Mouse (Mus musculus) kidney, adult 8-10 months (tissue): ENCODE measurements around the gene Sertad4.

ENCODE experiments used
- DNase-seq, 2 experiments: peaks; one replicate each; pipeline ENCODE4 v3.0.0; 2022

Gene Sertad4

DNA sequence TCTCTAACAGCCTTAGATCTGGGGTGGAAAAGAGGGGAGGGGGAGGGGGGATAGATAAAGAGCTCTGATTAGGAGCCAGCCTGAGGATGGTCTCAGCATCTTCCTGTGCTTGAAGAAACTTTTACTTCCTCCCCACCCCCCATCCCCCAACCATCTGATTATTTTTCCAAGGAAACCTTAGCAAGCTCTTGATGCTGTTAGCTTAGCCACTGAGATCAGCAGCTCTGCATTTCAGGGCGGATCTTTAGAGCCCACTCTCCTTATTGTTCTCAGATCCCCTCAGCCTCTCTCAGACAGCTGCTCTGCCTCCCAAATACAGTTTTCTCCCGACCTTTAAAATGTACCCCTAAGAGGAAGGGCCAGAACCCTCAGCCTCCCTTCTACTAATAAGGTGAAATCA is 4.4 kb downstream of the Sertad4 start:
- no peak for DNase-seq

DNA sequence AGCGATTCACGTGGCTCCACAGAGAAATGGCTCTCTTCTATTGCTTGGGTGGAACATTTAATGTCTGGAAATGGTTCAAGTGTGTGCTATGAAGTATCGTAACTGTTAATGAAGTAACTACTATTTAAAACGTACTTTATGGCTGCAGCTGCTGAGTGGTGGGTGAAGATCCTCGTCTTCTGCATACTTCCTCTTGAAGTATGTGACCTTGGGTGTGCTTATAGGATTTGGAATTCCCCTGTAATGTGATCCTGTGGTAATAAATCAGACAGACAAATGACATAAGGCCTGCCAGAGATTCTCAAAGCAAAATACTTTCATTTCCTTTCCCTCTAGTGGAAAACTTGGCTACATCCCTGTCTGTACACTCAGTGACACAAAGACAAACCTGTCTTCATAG is 5.9 kb downstream of the Sertad4 start:
- no peak for DNase-seq

DNA sequence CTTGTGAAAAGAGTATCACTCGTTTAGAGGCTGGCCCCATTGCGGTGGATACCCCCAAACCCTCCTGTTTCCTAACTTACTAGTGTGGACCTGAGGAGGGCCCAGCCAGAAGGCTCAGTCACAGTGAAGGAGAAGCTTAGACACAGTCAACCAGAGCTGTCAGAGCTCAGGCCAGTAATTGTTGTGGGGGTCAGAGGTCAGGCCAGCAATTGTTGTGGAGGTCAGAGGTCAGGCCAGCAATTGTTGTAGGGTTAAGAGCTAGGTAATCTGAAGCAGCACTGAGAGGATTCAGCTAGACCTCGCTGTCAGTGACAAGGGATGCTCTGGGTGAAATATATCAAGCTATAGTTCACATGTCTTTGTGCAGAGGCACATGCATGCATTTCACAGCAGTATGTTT is 8.3 kb downstream of the Sertad4 start:
- no peak for DNase-seq

DNA sequence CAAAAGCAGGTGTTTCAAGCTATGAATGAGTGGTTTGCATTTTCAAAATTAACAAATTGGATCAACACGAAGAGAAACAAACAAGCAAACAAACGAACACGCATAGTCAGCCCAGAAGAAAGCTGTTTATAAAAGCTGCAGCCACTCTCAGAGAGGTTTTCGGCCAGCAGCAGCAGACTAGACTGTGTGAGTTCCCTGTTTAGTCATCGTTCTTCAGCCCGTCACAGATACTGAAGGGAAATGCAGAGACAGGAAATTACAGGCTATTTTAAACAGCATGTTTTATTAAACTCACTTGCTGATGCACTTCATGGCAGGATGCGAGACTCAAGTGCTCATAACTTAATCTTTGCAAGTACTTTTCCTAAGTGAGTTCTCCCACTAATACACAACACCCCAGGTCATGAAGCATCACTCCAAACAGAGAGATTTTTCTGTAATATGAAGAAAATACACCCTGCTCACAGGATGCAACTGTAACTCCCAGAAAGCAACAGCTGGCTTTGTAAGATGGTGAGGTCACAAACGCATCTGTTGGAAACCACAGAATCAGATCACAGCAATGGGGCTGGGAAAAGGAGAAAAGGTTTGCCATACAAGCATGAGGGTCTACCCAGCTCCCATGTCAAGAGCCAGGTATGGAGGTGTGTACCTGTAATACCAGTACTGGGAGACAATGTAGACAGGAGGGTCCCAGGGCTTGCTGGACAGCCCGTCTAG is 14.3 kb downstream of the Sertad4 start:
- DNase-seq, result no peak

DNA sequence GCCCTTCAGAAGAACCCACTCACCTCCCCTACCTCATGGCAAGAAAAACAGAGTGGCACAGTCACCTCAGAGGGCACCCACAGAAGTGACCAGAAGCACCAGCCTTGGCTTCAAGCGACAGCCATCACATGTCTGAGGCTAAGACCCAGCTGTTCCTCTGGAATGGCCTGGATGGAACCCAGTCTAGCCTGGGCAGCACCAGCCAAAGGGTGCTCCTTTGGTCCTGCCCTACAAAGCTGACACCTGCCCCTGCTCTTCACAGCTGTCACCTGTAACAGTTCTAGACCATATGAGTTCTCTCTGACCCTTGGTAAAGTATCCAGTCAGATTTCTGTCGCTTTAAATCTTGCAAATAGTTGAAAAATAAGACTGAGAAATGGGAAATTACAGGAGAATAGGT is 14.9 kb downstream of the Sertad4 start:
- DNase-seq, result no peak

DNA sequence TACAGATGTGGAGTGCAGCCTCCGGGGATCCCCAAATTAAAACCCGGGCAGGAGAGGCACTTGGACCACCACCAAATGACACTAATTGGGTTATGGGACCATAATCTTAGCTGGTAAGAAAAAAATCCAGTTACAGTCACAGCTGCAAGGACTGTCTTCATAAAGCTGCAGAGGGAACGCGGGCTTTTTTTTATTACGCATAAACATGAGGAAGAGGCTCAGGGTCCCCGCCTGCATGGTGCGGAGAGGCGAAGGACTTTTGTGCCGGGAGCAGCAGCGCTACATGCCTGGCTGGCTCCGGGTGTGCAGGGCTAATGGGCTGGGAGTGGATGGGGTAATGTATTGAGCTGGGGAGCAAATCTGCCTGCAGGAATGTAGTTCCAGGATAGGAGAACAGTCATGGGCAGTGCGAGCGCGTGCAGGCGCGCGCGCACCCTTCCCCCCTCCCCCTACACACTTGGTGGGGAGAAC is 20.3 kb downstream of the Sertad4 start:
- no peak for DNase-seq

DNA sequence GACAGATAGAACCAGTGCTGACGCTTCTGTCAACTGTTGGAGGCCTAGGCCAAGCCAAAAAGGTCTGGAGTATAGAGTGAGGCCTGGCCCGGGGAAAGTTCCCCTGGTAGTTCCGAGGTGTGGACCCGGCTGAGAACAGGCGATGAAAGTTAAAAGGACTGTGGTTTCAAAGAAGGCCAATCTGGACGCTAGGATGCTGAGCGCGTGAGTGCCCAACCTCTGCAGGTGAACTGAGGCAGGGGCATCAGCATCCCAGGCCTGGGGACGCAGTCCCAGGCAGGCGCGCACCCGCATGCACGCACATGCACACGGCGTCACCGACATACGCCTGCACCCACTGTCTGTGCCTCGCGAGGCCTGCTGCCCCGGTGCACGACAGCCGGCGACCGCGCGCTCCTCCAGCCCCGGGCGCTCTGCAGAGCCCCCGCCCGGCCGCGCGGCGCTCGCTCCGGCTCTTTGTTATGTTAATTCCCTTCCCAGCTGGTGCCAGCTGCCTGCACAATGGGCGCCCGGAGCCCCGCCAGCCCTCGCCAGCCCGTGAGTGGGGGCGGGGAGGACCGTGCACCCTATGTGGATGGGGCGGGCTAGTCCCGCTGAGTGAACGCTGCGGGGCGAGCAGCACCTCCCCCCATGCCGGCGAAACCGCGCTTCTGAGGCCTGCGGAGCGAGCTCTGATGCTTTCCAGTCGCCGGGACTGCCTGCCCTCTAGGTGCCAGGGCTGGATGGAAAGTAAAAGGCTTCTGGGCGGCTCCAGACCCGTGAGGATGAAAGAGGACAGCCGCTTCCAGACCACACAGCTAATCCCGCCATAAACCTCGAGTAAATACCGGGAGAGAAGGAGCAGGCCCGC is 21.0 kb downstream of the Sertad4 start:
- no peak for DNase-seq

DNA sequence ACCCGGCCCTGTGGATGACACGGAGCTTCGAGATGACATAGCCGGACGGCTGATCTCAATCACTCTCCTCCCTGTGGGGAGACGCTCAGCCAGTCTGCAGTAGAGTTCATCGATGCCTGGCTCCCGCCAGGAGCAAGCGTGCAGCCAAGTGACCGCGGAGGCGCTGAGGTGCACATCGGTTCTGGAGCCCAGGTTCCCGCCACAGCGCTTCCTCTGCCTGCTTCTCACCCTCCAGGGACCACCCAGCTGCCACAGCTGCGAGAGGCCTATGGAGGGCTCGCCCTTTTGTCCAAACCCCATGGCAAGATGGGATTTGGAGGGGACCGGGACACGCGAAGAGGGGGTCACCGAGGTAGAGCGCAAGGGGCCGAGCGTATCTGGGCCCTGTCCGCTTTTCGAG is 22.0 kb downstream of the Sertad4 start:
- DNase-seq, result no peak

DNA sequence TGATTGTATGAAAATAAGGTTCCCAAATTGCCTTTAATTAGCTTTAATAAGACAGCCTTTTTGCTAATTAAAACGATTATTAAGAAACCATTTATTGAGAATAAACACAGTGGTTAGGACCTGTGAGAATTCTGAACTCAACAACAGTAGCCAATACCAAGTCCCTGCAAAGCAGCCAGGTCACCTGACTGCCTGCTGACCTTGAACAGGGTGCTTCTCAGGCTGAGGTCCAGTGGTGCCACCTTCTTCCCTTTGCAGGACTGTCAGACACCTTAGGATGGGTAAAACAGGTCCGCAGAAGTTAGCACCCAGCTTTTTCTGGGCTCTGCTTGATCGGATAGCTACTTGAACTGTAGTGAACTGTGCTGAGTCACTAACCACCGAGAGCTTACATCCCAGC is 22.5 kb downstream of the Sertad4 start:
- peak in 1 of 2 experiments; percentile 42 for DNase-seq

DNA sequence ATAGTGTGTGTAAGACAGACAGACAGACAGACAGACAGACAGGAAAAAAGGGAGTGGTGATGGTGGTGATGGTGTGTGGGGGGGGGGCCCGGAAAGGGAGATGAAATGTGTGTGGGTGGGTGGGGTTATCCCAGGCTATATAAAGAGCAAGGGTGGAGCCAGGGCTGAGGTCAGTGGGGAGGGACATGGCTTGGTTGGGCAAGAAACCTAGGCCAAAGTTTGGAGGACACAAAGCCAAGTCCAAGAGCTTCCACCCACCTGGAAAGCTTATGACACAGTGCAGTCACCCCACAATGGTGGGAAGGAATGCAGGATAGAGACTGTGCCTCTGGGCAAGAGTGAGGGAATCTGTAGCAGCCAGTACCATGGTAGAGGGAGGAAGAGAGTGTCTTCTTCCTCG is 23.2 kb downstream of the Sertad4 start:
- DNase-seq, result no peak

DNA sequence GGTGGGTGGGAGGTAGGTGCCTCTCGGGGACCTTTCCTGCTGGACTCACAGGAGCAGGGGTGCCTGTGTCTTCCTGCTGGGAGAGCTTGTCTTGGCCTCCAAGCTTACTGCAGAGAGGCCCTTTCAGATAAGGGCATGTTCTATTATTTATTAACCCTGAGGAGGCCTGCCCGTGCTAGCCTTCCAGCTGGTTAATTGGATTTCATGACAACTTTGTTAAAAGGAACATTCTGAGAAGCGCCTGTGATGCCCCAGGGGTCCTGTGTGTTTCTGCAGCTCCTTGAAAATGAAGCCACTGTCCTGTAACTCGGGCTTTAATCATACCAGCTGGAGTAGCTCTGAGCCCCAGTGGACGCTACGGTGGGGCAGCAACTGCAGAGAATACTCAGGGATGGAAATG is 25.1 kb downstream of the Sertad4 start:
- DNase-seq, result peak; percentile 63 to 68

DNA sequence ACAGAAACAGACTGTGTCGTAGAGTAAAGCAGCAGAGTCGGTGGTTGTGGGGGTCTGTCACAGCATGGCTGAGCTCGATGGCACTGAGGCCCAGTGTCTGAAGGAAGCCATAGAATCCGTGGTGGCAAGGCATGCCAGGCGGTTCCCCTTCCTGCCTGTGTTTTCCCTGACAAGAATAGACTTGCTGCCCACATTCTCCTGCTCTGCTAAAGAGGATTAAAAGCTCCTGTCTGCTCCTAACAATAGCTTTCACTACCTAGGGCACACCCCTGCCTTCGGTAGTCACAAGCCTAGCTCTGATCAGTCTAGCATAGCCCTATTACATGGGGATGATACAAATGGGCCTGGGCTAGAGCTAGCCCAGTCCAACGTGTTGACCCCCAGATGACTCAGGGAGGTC is 26.6 kb downstream of the Sertad4 start:
- DNase-seq, result no peak

DNA sequence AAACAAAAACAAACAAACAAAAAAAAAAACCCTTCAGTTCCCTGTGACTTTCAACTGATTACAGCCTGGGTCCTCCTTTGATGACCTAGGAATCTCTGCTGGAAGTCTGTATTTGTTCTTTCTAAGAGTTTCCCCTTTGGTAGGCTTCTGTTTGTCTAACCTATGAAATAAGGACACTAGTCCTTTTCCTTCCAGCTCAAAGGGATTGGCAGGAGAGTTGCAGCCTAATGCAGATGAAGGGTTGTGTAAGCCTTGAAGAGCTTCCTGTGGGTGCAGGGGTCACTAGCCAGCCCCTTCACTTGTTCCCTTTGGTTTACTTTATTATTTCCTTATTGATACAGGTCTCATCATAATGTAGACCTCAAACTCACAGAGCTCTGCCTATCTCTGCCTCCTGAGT is 27.6 kb downstream of the Sertad4 start:
- no peak for DNase-seq

DNA sequence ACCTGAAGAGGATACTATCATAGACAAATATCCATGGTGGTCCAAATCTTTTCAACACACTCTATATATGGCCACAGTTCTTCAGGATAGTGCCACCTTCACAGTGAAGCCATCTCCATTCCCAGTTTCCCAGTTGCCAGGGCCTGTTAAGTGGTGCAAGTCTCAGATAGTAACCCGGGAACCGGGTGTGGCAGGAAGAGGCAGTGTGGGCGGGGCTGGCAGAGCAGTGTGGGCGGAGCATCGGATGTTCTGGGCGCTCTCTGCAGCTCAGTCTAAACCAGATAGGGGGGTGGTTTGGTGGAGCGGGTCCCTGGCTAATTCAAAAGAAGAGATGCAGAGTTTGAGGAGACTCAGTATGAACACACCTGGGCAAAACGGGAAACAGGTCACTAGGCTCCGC is 29.8 kb downstream of the Sertad4 start:
- DNase-seq, result no peak

DNA sequence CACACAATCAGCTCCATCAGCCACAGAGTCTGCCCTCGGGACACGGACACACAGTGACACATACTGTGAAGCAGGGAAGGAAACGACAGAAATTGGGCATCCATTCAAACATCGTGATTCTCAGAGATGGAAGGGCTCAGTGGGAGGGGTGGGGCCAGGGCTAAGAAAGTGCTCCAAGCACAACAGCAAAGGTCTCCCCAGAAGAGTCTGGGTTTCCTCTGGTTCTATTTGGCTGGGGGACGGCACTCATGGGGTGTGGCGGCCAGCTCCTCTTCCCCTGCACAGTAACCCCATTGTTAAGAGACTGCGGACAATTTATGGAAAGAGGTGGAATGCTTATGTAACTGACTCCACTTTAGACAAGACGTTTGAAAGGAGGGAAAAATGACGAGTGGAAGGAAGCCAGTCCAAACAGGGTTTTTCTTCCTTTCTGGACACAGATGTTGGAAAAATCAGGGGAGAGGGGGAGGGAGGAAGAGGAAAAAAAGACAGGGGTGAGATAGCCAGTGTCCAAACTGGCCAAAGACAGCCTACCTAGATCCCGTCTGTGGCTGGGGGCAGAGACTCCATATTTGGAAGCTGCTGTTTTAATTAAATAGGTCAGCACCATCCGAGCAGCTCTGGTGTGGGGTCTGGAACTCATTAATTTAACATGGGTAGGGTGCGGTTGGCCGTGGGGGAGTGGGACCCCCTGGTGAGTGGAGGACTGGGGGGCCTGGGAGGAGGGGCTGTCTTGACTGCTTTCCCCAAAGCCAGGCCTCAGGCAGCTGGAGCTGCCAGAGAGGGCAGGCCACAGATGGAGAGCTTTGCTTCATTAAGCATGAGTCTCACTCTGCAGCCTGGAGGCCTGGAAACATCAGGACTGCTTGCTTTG is 32.7 kb downstream of the Sertad4 start:
- DNase-seq, result peak in 1 of 2 experiments; percentile 54

DNA sequence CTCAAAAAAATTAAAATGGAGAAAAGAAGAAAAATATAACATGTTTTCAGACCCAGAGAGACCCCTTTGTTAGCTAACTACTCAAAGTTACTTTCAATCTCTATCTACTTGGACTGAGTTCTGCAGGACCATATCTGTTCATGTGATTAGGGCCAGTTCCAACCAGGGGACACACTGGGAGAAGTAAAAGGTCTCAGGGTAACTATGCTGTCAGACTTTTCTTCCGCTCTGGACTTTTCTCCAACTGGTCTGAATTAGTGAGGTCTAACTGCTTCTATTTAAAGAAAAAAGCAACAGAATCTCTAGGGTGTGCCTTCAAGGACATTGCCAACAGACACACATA is 33.3 kb downstream of the Sertad4 start:
- DNase-seq, result no peak

DNA sequence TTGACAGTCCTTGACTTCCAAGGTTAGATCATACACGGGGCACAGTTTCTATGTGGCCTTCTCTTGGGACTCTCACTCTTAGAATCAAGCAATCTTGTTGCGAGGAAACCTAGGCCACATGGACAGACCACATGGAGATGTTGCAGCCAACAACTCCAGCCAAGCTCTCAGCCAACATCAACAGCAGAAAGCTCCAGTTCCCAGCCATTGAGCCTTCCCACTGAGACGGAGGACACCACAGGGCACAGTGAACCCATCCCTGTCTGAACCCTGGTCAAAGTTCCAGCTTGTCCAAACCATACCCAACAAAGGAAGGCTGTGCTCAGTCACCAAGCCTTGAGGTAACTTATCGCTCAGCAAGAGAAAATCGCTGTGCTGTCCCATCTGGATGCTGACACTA is 37.2 kb downstream of the Sertad4 start:
- DNase-seq, result no peak

DNA sequence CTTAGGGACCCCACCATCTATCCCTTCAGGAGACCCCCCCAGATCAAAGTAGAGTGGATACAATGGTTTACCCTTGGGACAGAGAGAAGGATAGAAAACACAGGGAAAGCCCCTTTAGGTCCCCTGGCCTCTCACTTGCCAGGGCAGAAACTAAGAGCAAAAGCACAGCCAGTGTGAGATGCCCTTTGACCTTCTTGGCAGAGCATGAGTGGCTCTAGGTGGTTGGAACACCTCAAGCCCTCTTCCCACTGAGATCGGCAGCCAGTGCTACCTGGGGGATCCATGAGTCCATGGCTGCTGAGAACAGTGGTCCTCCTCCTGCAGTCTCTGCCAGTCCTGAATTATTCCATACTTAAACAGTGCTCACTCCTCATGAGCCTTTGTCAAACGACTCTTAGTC is 39.8 kb downstream of the Sertad4 start:
- peak; percentile 48 to 55 for DNase-seq

DNA sequence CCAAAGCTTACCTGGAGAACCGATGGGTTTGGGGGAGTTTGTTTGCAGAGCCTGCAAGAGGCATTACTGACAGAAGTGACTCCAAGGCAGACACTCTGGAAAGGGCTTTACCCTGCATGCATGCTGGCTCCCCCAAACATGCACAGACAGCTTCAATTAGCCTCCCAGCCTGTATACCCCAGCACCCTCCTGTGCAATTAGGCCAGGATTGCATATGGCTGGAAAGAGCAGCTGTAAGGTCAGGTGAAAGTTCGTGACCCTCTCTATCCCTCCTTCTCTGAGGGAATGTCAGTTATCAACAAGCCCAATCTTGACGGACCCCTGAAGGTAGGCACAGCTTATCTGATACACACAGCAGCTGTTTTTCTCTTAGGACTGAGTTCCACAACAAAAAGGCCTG is 40.9 kb downstream of the Sertad4 start:
- no peak for DNase-seq

DNA sequence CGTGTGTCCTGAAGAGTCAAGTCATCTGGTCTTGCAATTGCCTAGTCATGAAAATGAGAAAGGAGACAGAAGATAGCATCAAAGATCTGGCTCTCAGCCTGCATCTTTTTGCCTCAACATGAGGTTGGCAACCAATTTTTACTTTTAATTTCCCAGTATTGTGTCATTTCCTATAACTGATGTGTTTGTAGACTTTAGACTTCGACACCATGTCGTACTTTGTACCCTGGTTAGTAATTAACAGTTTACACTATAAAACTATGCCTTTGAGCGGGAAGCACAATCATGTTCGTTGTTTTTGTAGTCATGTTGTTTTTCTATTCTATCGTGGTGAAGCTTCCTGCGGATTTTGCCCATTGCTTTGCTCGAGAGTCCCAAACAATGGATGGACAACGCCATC is 42.8 kb downstream of the Sertad4 start:
- DNase-seq, result peak; percentile 44 to 69

DNA sequence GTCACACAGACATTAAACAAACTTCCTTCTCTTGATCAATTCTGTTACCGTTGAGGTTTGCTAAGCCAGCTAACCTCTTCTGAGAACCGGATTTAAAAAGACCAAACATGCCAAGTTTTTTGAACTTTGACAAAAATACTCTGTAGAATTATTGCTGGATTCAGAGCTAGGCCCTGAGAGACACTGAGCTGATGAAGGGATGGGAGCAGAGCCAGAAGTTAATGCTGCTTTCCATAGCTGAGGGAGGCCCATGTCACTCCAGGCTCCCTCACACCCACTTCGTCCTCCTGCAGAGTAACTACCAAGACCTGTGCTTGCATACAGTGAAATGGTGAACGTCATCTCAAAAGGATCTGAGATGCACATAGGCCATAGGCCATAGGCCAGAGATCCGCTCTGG is 43.3 kb downstream of the Sertad4 start:
- no peak for DNase-seq

DNA sequence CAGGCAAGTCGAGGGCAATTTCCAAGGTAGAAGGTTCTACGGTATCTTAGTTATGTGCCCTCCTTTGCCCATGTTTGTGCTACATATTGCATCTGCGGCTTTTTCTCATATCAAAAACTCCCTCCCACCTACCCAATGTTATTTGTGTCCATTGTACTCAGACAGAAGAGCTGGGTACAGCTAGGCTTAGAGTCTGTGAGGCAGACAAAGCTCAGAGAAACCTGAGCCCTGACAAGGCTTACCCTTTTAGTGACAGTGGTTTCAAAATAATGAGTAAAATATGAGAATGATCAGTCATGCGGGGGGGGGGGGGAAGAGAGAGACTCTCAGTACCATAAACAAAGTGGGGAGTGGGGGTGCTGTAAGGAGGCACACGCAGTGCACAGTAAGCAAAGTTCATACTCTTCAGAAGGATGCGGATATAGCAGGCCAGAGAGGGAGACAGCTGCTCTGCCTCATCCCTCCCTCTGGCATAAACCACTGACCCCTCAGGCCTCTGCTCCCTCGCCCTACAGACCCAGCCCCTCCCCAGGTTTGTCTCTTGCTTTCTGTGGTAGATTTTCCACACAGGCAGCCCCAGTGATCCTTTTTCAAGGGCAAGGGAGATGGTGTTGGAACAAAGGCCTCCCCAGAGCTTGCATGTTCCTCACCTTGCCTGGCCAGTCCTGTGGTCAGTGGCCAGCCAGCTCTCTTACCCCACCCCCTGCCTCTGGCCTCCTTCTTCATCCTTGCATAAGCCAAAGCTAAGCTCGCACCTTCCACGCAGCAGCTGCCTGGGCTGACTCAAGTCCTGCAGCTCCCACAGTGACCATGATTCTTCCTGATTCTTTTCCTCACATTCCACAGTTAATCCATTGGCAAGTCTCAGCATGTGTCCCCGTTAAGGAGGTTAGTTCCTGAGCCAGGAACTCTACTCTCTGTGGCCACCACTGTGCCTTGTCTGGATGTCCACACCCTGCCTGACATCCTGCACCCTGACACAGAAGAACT is 49.1 kb downstream of the Sertad4 start:
- DNase-seq, result no peak
